Mouse (Mus musculus): ENCODE measurements at regions not wholly inside any gene's neighbourhood (a gene's known extent, or its start where the extent isn't known, plus 50 kb on each side); places are given as distances from the start of the nearest gene placed in this dataset.

DNA sequence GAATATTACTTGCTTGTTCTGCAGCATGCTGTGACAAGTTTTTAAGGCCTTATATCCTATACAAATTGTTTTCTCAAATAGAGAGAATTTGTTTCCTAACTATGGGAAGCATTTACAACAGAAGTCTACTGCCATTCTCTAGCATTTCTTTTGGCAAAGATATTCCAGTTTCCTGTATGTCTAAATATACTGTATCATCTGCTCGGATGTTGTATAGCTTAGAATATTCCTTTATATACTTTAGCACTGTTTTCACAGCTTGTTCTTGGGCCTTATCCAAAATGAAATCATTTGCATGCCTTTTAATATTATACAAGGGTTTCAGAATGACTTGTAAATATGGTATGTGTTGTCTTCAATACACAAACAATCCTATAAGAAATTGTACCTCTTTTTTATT lies 92.1 kb upstream of the Ins2 start:
- no peak for DNase-seq

DNA sequence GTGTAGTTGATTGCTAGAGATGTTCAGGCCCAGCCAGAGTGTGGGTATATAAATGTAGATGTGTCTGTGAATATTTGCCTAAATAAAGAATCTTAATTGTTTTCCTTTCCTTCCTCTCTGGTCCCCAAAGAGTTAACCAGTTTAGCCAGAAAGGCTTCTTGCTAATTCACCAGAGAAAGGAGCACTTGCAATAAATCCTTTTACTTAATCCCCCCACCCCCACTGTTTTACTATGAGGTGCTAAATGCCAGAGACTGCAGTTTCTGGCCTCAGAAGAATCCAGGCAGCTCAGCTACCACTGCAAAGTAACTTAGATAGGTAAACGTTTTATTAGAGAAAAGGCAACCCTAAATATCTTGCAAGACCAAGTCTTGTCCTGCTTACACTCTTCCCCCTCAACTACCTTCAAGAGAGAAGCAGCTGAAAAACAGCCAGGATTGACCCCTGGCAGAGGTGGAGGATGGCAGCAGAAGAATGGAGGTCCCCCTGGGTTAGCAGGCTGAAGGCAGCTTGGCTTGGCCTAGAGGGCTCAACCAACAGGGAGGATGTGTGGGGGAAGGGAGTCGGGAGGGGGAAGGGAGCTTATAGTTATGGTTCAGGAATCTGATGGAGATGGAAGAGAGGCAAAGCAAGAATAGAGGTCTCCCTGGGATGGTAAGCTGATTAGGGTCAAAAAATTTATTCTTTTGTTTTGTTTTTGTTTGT lies 87.9 kb upstream of the Ins2 start:
- no peak for DNase-seq

DNA sequence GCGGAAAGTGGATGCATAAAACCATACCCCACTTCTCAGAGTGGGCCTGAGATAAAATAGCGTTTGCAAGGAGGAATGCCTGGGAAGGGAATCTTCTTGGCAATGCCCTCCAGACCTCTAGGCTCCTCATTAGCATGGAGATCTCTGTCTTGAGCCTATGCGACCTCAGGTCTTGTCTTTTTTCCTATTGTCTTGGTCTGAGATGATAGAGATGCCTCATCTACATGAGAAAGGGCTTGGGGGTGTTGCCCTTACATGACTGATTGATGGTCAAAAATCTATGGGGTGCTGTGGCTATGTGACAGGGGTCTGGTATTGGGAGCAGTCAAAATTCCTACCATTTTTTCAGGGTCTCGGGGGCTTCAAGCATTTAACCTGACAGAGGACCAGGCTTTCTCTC lies 67.5 kb upstream of the Ins2 start:
- no peak for DNase-seq

DNA sequence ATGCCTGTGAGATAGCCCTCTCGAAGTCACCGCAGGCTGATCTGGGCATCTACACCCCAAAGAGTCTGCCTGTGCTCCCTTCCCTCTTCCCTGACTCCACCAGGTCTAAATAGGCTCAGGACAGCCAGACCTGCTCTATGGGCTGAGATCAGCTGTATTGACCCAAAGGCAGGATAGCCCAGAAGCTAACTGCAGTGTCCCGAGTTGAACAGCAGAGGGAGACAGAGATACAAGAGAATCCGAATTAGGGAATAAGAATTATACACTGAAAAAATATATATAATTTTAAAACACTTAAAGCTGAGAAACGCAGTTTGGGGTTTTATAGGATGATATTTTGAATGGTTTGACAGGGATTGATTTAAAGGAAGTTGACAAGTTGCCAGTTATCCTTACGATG lies 56.2 kb upstream of the Ins2 start:
- peak; percentile 70 for DNase-seq

DNA sequence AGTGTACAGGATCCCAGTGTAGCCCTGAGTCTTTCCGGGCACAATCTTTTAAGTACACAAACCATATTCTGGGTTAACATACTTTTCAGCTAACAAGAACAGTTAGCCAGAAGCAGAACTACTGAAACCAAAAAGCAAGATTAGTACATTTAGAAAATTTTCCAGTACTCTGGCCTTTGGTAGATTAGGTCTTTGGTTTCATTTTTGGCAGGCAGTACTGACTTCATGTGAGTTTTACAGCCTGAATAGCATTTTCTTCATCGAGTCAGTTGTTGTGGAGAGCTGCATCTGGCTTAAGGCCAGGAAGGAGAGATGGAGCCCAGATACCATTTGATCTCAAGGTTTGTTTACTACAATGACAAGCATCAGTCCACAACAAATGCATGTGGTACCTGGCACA lies 51.3 kb upstream of the Ins2 start:
- no peak for DNase-seq
